Mouse (Mus musculus): ENCODE data around the gene Olfr124. TPM values are rescaled to one million over a fixed set of nuclear protein-coding genes. Genes with fewer than 3 reads are reported as not detected.

Gene Olfr124
- polyA plus RNA-seq (2012; rRNA removed), result not detected in 2 replicates

DNA sequence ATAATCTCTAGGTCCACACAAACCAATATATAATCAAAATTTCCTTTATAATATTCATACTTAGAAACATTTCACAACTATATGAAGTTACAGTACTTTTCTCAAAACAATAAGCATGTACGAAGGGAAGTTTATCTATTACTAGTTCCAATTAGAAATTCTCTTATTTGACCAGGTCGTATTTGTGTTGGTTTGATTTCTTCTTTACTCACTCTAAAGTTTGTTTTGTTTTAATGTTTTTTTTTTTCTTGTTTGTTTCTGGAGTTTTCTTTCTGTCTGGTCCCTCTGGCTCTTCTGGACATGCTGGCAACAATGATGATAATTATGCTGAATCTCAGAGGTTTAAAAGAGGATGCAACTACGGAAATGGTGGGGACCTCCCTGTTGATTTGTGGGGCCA lies at the start of gene Olfr124:
Gene Olfr124 (plus strand): TSS at position 301 of the 400 bp plus-strand sequence.
- TF ChIP-seq POLR2A (IDR thresholded peaks at IDR 0.05; ENCODE audit: extremely low read depth, insufficient read depth, low read length) (no peak), CTCF (IDR thresholded peaks at IDR 0.05; ENCODE audit: extremely low read depth, insufficient read depth, low read length) (no peak)
- Histone ChIP-seq H3K4me1 (ENCODE audit: control insufficient read depth, insufficient read depth, low read length) (no peaks in the 10 kb centered on the region), H3K4me3 (ENCODE audit: insufficient read depth, low read length) (no peak within 1 kb of the TSS), H3K27ac (ENCODE audit: insufficient read depth, low read length) (no peak within 1 kb of the TSS)

DNA sequence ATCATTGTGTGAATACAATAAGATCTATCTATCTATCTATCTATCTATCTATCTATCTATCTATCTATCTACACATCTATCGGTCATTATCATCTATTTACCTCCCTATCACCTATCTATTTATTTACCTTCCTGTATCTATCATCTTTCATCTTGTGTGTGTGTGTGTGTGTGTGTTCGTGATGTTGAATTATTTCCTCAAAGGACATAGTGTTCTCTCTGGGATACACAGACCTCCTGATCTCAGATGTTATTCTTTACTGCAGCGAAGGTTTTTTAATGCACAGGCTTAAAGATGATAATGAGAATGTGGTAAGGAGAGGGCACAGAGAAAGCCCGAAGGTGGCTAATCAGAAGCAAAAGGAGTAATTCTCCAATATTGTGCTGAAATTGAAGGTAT lies 31.4 kb upstream of the Olfr124 start, which contains the start of gene Olfr122:
Gene Olfr122 (plus strand): TSS at position 301 of the 400 bp plus-strand sequence.
- TF ChIP-seq CTCF (IDR thresholded peaks at IDR 0.05; ENCODE audit: extremely low read depth, insufficient read depth, low read length) (no peak), POLR2A (IDR thresholded peaks at IDR 0.05; ENCODE audit: extremely low read depth, insufficient read depth, low read length) (no peak)
- Histone ChIP-seq H3K4me1 (ENCODE audit: control insufficient read depth, insufficient read depth, low read length) (no peaks in the 10 kb centered on the region), H3K27ac (ENCODE audit: insufficient read depth, low read length) (no peak within 1 kb of the TSS), H3K4me3 (ENCODE audit: insufficient read depth, low read length) (no peak within 1 kb of the TSS)

DNA sequence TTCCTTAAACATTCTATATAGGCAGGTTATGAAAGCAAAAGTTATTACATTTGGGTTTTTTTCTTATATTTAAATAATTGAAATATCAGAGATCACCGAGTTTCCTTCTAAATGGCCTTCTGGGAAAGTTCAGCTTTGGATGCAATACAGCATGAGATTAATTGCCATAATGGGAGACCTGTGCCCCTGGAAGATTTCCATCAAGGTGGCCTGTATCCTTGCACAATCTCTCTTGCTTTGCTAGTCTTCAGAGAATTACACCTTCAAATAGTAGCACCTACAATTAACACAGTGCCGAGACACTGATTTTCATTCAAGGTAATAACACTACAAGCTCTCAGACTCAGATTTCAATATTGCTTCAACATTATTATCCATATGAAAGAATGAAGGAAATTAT lies 6.5 kb upstream of the Olfr124 start, which contains the start of gene Olfr123:
Gene Olfr123 (plus strand): TSS at position 301 of the 400 bp plus-strand sequence.
- Histone ChIP-seq H3K4me1 (ENCODE audit: control insufficient read depth, insufficient read depth, low read length) (no peaks in the 10 kb centered on the region), H3K4me3 (ENCODE audit: insufficient read depth, low read length) (no peak within 1 kb of the TSS), H3K27ac (ENCODE audit: insufficient read depth, low read length) (no peak within 1 kb of the TSS)
- TF ChIP-seq CTCF (IDR thresholded peaks at IDR 0.05; ENCODE audit: extremely low read depth, insufficient read depth, low read length) (no peak), POLR2A (IDR thresholded peaks at IDR 0.05; ENCODE audit: extremely low read depth, insufficient read depth, low read length) (no peak)

DNA sequence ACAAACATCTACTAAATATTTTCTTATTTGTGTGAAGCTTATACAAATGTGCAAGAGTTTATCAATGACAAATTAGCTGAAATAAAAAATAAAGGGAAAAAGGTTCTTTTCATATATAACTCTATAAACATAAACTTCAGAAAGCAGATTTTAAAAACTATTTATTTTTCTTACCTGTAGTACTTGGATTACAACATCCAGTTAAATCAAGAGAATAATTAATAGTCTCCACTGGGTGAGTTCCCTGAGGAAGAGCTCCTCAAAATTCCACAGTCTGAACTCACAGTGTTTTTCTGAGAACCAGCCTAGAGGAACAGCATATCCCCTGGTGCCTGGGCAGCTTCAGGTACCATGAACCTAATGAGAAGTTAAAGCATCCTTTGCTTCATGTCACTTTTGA lies 33.0 kb downstream of the Olfr124 start, which contains the start of gene Olfr125:
Gene Olfr125 (plus strand): TSS at position 301 of the 400 bp plus-strand sequence.
- TF ChIP-seq CTCF (IDR thresholded peaks at IDR 0.05; ENCODE audit: extremely low read depth, insufficient read depth, low read length) (no peak), POLR2A (IDR thresholded peaks at IDR 0.05; ENCODE audit: extremely low read depth, insufficient read depth, low read length) (no peak)
- H3K4me1 ChIP-seq (ENCODE audit: control insufficient read depth, insufficient read depth, low read length), result no peaks in the 10 kb centered on the region
- no peak within 1 kb of the TSS for H3K4me3 ChIP-seq (ENCODE audit: insufficient read depth, low read length)
- H3K27ac ChIP-seq (ENCODE audit: insufficient read depth, low read length), result no peak within 1 kb of the TSS

DNA sequence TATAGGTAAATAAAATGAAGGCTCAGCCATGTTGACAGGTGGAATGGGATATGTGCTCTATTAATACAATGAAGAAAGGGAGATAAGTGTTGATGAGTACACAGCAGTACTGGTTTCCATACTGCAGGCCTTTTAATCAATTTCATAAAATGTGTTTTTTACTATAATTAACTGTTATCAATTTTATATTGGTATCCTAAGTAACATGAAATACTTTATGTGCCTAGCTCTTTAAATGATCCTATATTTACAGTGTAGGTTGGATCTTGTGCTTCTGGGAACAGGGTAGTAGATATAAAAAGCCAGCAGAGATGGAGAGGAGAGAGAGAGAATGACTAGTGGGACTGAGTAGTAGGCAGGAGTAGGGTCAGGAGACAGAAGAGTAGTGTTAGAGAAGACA lies 47.5 kb downstream of the Olfr124 start, which contains the start of gene Olfr126:
Gene Olfr126 (plus strand): TSS at position 301 of the 400 bp plus-strand sequence.
- H3K4me3 ChIP-seq (ENCODE audit: insufficient read depth, low read length), result no peak within 1 kb of the TSS
- no peaks in the 10 kb centered on the region for H3K4me1 ChIP-seq (ENCODE audit: control insufficient read depth, insufficient read depth, low read length)
- TF ChIP-seq POLR2A (IDR thresholded peaks at IDR 0.05; ENCODE audit: extremely low read depth, insufficient read depth, low read length) (no peak), CTCF (IDR thresholded peaks at IDR 0.05; ENCODE audit: extremely low read depth, insufficient read depth, low read length) (no peak)
- H3K27ac ChIP-seq (ENCODE audit: insufficient read depth, low read length), result no peak within 1 kb of the TSS

Other genes with a start within 250 kb of the Olfr124 start
- not detected in 2 replicates for gene Olfr112, start 230.4 kb upstream of the Olfr124 start, polyA plus RNA-seq (2012; rRNA removed)
- gene Olfr113, start 222.2 kb upstream of the Olfr124 start, polyA plus RNA-seq (2012; rRNA removed), result not detected in 2 replicates
- gene Olfr114, start 207.1 kb upstream of the Olfr124 start, polyA plus RNA-seq (2012; rRNA removed), result not detected in 2 replicates
- not detected in 2 replicates for gene Olfr115, start 172.8 kb upstream of the Olfr124 start, polyA plus RNA-seq (2012; rRNA removed)
- not detected in 2 replicates for gene Olfr116, start 172.7 kb upstream of the Olfr124 start, polyA plus RNA-seq (2012; rRNA removed)
- gene Olfr117, start 136.1 kb upstream of the Olfr124 start, polyA plus RNA-seq (2012; rRNA removed), result not detected in 2 replicates
- not detected in 2 replicates for gene Olfr118, start 132.9 kb upstream of the Olfr124 start, polyA plus RNA-seq (2012; rRNA removed)
- not detected in 2 replicates for gene Olfr119, start 103.3 kb upstream of the Olfr124 start, polyA plus RNA-seq (2012; rRNA removed)
- gene Olfr120, start 78.1 kb upstream of the Olfr124 start, polyA plus RNA-seq (2012; rRNA removed), result not detected in 2 replicates
- gene Olfr121, start 51.0 kb upstream of the Olfr124 start, polyA plus RNA-seq (2012; rRNA removed), result not detected in 2 replicates
- not detected in 2 replicates for gene Olfr122, start 31.3 kb upstream of the Olfr124 start, polyA plus RNA-seq (2012; rRNA removed)
- gene Olfr123, start 6.4 kb upstream of the Olfr124 start, polyA plus RNA-seq (2012; rRNA removed), result not detected in 2 replicates
- gene Olfr125, start 33.1 kb downstream of the Olfr124 start, polyA plus RNA-seq (2012; rRNA removed), result not detected in 2 replicates
- not detected in 2 replicates for gene Olfr126, start 47.6 kb downstream of the Olfr124 start, polyA plus RNA-seq (2012; rRNA removed)
- gene Olfr127, start 100.5 kb downstream of the Olfr124 start, polyA plus RNA-seq (2012; rRNA removed), result not detected in 2 replicates
- gene Olfr128, start 120.7 kb downstream of the Olfr124 start, polyA plus RNA-seq (2012; rRNA removed), result not detected in 2 replicates
- gene Olfr761, start 153.2 kb downstream of the Olfr124 start, polyA plus RNA-seq (2012; rRNA removed), result not detected in 2 replicates

Measured in cortical plate, adult 2 months (tissue).